ENCODE assay signal across 20 mouse cellular contexts in the genomic region with DNA sequence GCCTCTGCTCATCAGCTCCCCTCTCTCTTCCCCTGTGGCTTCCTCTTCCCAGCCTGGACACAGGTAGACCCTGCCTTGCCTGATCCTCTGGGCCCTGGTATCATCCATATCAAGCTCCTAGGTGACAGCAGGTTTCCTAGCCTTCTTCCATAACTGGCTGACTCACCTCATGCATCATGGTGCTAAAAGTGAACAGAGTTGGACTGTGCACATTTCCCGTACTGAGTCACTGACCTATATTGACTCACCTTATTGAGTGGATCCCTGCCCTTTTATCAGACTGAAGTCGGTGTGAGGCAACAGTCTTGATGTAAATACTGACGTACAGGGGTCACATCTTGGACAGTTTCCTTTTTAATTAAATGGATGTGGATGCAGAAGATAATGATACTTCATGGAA.
DNase-seq lines count a peak whose midpoint lies in the region; ATAC-seq lines count a peak whose summit lies in the region.
"Had no signal": no experiment of that assay in that cellular context is flagged by ENCODE, and none has a peak within 500 bp of the region (broad histone marks: within the 10 kb centered on the region; RNA-seq: fewer than 3 reads in every experiment).

No protein-coding gene starts in this region.

- no peaks in the 10 kb centered on the region for H3K27me3 ChIP-seq in midbrain, embryonic 15.5 days (replicated peaks)
- H3K27me3 ChIP-seq: embryonic facial prominence, embryonic 12.5 days; forebrain, embryonic 13.5 days; forebrain, embryonic 15.5 days; Patski had no signal

- no peaks in the 10 kb centered on the region for H3K4me1 ChIP-seq in midbrain, embryonic 15.5 days
- H3K4me1 ChIP-seq: embryonic facial prominence, embryonic 10.5 days; embryonic facial prominence, embryonic 12.5 days; forebrain, embryonic 13.5 days; forebrain, embryonic 15.5 days had no signal

- H3K27ac ChIP-seq in midbrain, embryonic 15.5 days = no peak overlapping the region
- H3K27ac ChIP-seq: embryonic facial prominence, embryonic 10.5 days; embryonic facial prominence, embryonic 12.5 days; forebrain, embryonic 13.5 days; forebrain, embryonic 15.5 days had no signal

- no peak overlapping the region for H3K9ac ChIP-seq in midbrain, embryonic 15.5 days
- H3K9ac ChIP-seq: embryonic facial prominence, embryonic 12.5 days; forebrain, embryonic 13.5 days; forebrain, embryonic 15.5 days; forebrain, postnatal 0 days had no signal

- no peaks in the 10 kb centered on the region for H3K9me3 ChIP-seq in midbrain, embryonic 15.5 days
- H3K9me3 ChIP-seq: embryonic facial prominence, embryonic 10.5 days; embryonic facial prominence, embryonic 12.5 days; forebrain, embryonic 13.5 days; forebrain, embryonic 15.5 days had no signal

- no peak for ATAC-seq in midbrain, embryonic 15.5 days (replicated peaks)
- ATAC-seq: activated CD4-positive, CD25-positive, alpha-beta regulatory T cell, adult 4 months; forebrain, embryonic 13.5 days; forebrain, embryonic 15.5 days; forebrain, postnatal 0 days; Patski had no signal

- no peak overlapping the region for H3K4me2 ChIP-seq in midbrain, embryonic 15.5 days
- H3K4me2 ChIP-seq: embryonic facial prominence, embryonic 12.5 days; forebrain, embryonic 13.5 days; forebrain, embryonic 15.5 days had no signal

- H3K36me3 ChIP-seq in midbrain, embryonic 15.5 days (replicated peaks) = no peaks in the 10 kb centered on the region
- H3K36me3 ChIP-seq: embryonic facial prominence, embryonic 10.5 days; embryonic facial prominence, embryonic 12.5 days; forebrain, embryonic 15.5 days had no signal

- no peak overlapping the region for H3K4me3 ChIP-seq in midbrain, embryonic 15.5 days
- H3K4me3 ChIP-seq: embryonic facial prominence, embryonic 10.5 days; embryonic facial prominence, embryonic 12.5 days; forebrain, embryonic 13.5 days; forebrain, embryonic 15.5 days had no signal

- DNase-seq in adrenal gland, adult (ENCODE audit: inconsistent age in 2 of 2, low spot score in 1 of 2) = peak; percentile 13 to 62
- DNase-seq in adrenal gland, postnatal 14 days = no peak
- peak; percentile 22 to 26 for DNase-seq in adrenal gland, postnatal 36 days
- no peak for DNase-seq in adrenal gland, postnatal 25 days
- DNase-seq in large intestine, adult 2 months (ENCODE audit: low read depth, low spot score) = peak; percentile 39
- DNase-seq in ovary, postnatal 36 days (ENCODE audit: low spot score) = no peak
- DNase-seq: adrenal gland, postnatal 10 days; cerebellum, adult 11-12 months; cerebellum, adult 2 months; cerebellum, adult 9-10 months; cerebellum, postnatal 10 days; cerebellum, postnatal 25 days; forebrain, postnatal 0 days had no signal

- WGBS in large intestine, adult 2 months = 49% methylated on average over 3 of the region's 3 CpGs
- 89% methylated on average over 3 of the region's 3 CpGs for WGBS in midbrain, embryonic 15.5 days

Comparison
In these comparisons a context has a peak if more than half of its experiments do, and no peak if none do; other contexts are left out.
1. DNase-seq: peak in adrenal gland, adult (2 of 2), adrenal gland, postnatal 36 days (2 of 2) and large intestine, adult 2 months (single experiment); none in adrenal gland, postnatal 14 days (single experiment), adrenal gland, postnatal 25 days (single experiment) and ovary, postnatal 36 days (single experiment).